Mouse (Mus musculus) hindbrain, postnatal 0 days (tissue): Measurements from ENCODE around the gene Nnat. TPM values are rescaled to one million over a fixed set of nuclear protein-coding genes. Genes with fewer than 3 reads are reported as not detected.

Source experiments
- ATAC-seq: fragments of 200-750 bp; cut with Nextera tagmentation; 2 replicates; pipeline ENCODE4 v1.8.0; 2017; ENCODE audit warnings: mild to moderate bottlenecking, moderate TSS enrichment, moderate library complexity
- DNase-seq: peaks from one replicate; pipeline ENCODE4 v3.0.0-alpha.2; 2015; ENCODE audit warnings: low spot score
- H3K27ac ChIP-seq: fragments of 300-500 bp; sonication (generic); 2 replicates; pipeline ENCODE4 v1.5.1; 2014; ENCODE audit warnings: mild to moderate bottlenecking
- H3K27me3 ChIP-seq: fragments of 300-500 bp; sonication (generic); 2 replicates; pipeline ENCODE4 v1.6.1; 2014; ENCODE audit warnings: low read length, mixed read lengths; ENCODE audit not compliant: insufficient read depth
- H3K36me3 ChIP-seq: fragments of 300-500 bp; sonication (generic); 2 replicates; pipeline ENCODE4 v1.6.1; 2014; ENCODE audit warnings: low read length, mixed read lengths; ENCODE audit not compliant: insufficient read depth
- H3K4me1 ChIP-seq: fragments of 300-500 bp; sonication (generic); 2 replicates; pipeline ENCODE4 v1.6.1; 2014; ENCODE audit warnings: antibody characterized with exemption, low read length, mixed read lengths; ENCODE audit not compliant: insufficient read depth
- H3K4me2 ChIP-seq: fragments of 300-500 bp; sonication (generic); 2 replicates; pipeline ENCODE4 v1.6.1; 2014; ENCODE audit warnings: low read depth, mild to moderate bottlenecking, low read length, moderate library complexity, mixed read lengths
- H3K4me3 ChIP-seq: fragments of 300-500 bp; sonication (generic); 2 replicates; pipeline ENCODE4 v1.5.1; 2014; ENCODE audit warnings: low read length
- H3K9ac ChIP-seq: fragments of 300-500 bp; sonication (generic); replicated peaks from 2 replicates; pipeline ENCODE4 v1.6.1; 2014; ENCODE audit warnings: mild to moderate bottlenecking, low read length, moderate library complexity, mixed read lengths
- H3K9me3 ChIP-seq: fragments of 300-500 bp; sonication (generic); 2 replicates; pipeline ENCODE4 v1.6.1; 2016; ENCODE audit warnings: low read length, mixed read lengths
- CTCF ChIP-seq: IDR thresholded peaks from 2 replicates; pipeline ENCODE4 v1.5.1; 2016; ENCODE audit warnings: antibody characterized with exemption, control low read depth, low read depth
- WGBS: fragments of 180-500 bp; shearing (Covaris S2); extraction: QIAGEN DNeasy Blood & Tissue Kit; methylation state at CpG from one replicate; pipeline ENCODE4 v1.1.7; 2014; 5-methylcytosine and 5-hydroxymethylcytosine counted together
- polyA plus RNA-seq: library from polyadenylated mRNA; unstranded; fragments of >200 nt; fragmentation: Nextera tagmentation; extraction: Ambion mirVana; gene quantifications from 2 replicates; pipeline ENCODE4 v1.2.1, GENCODE M21; 2015
- total RNA-seq: library from RNA; depleted of rRNA; stranded (reverse); fragments of >200 nt; gene quantifications from 2 replicates; pipeline ENCODE4 v1.2.3, GENCODE M21; 2014

Nnat gene
- total and polyA plus RNA-seq, 2 experiments from 2014 or later = 5,840 to 8,203 TPM

GRCm38 (mm10) chr2:157565898-157566259, 6.0 kb downstream of the Nnat start:
- H3K4me2 ChIP-seq = peak overlapping the region; percentile 89
- no peak for DNase-seq
- H3K27me3 ChIP-seq = no peaks in the 10 kb centered on the region
- peak overlapping the region; percentile 96 for H3K27ac ChIP-seq
- no peaks in the 10 kb centered on the region for H3K9me3 ChIP-seq
- peak; percentile 17 for ATAC-seq
- no peak for TF ChIP-seq CTCF
- H3K9ac ChIP-seq = peak overlapping the region; percentile 97
- peak overlapping the region; percentile 98 for H3K4me3 ChIP-seq
- peaks cover 12% of the 10 kb centered on the region for H3K4me1 ChIP-seq
- under 1% methylated on average over 34 of the region's 35 CpGs for WGBS
- H3K36me3 ChIP-seq = peaks cover 7% of the 10 kb centered on the region; the same call in 1 of the 2 replicates

- peak; percentile 90 for DNase-seq
- Histone ChIP-seq H3K4me1 (peaks cover 12% of the 10 kb centered on the region), H3K9me3 (no peaks in the 10 kb centered on the region), H3K36me3 (peaks cover 3% of the 10 kb centered on the region; the same call in 1 of the 2 replicates), H3K27ac (peak overlapping the region; percentile 96), H3K27me3 (no peaks in the 10 kb centered on the region), H3K4me2 (peak overlapping the region; percentile 89), H3K9ac (peak overlapping the region; percentile 97), H3K4me3 (peak overlapping the region; percentile 98)
- ATAC-seq = peak; percentile 89
- TF ChIP-seq CTCF = no peak
- WGBS = under 1% methylated on average over 36 of the region's 36 CpGs
These were observed 6.5 kb downstream of the Nnat start for GRCm38 (mm10) chr2:157566260-157566952.

GRCm38 (mm10) chr2:157567235-157567961, 7.5 kb downstream of the Nnat start:
- TF ChIP-seq CTCF = no peak
- H3K36me3 ChIP-seq = no peaks in the 10 kb centered on the region
- 86% methylated on average over 11 of the region's 11 CpGs for WGBS
- H3K9ac ChIP-seq = peak overlapping the region; percentile 97; the same call in 1 of the 2 replicates
- peak overlapping the region; percentile 96 for H3K27ac ChIP-seq
- no peak for DNase-seq
- H3K4me3 ChIP-seq = peak overlapping the region; percentile 98; the same call in 1 of the 2 replicates
- no peak for ATAC-seq
- peak overlapping the region; percentile 89 for H3K4me2 ChIP-seq
- H3K4me1 ChIP-seq = peaks cover 12% of the 10 kb centered on the region
- no peaks in the 10 kb centered on the region for H3K9me3 ChIP-seq
- no peaks in the 10 kb centered on the region for H3K27me3 ChIP-seq

GRCm38 (mm10) chr2:157568881-157569280, 9.0 kb downstream of the Nnat start:
- H3K9me3 ChIP-seq = no peaks in the 10 kb centered on the region
- peaks cover 12% of the 10 kb centered on the region for H3K4me1 ChIP-seq
- H3K4me3 ChIP-seq = no peak overlapping the region
- WGBS = 26% methylated on average over 2 of the region's 2 CpGs
- DNase-seq (no peak), ATAC-seq (no peak)
- H3K27me3 ChIP-seq = no peaks in the 10 kb centered on the region
- no peak overlapping the region for H3K4me2 ChIP-seq
- no peak overlapping the region for H3K27ac ChIP-seq
- H3K36me3 ChIP-seq = no peaks in the 10 kb centered on the region
- H3K9ac ChIP-seq = no peak overlapping the region
- TF ChIP-seq CTCF = no peak

DNA sequence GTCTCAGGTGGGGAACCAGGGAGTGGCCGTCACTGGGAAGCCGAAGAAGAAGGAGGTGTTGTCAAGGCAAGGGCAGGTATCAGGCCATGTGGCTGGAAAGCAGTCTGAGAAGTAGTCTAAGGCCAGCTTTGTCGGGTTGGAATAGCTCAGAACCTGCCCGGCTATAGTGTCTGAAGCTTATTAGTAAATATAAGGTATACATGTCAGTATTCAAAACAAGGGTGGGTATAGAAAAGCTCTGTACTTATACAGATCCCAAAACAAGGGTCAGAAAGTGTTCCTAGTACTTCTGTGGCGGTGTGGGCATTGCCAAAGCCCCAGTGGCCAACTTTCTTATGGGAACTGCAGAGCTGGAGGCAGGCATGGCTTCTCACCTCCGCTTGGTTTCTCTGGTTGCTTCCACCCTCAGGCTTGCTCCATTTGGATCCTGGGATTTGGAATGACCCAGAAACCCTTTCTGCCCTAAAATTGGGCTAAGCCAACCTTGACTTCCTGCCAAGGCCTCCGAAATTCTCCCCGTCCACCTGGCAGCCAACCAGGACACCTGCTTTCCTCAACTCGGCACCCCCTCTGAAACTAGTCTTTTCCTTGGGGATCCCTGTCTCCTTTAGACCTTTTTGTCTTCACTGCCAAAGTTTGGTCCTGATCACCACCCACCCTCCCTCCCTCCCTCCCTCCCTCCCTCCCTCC, 10.1 kb downstream of the Nnat start:
- H3K9ac ChIP-seq = no peak overlapping the region
- no peak overlapping the region for H3K4me2 ChIP-seq
- no peak overlapping the region for H3K27ac ChIP-seq
- WGBS = 68% methylated on average over 9 of the region's 9 CpGs
- DNase-seq (no peak), ATAC-seq (no peak)
- H3K27me3 ChIP-seq = no peaks in the 10 kb centered on the region
- peaks cover 10% of the 10 kb centered on the region for H3K4me1 ChIP-seq
- TF ChIP-seq CTCF = no peak
- no peaks in the 10 kb centered on the region for H3K36me3 ChIP-seq
- H3K9me3 ChIP-seq = no peaks in the 10 kb centered on the region
- no peak overlapping the region for H3K4me3 ChIP-seq

DNA sequence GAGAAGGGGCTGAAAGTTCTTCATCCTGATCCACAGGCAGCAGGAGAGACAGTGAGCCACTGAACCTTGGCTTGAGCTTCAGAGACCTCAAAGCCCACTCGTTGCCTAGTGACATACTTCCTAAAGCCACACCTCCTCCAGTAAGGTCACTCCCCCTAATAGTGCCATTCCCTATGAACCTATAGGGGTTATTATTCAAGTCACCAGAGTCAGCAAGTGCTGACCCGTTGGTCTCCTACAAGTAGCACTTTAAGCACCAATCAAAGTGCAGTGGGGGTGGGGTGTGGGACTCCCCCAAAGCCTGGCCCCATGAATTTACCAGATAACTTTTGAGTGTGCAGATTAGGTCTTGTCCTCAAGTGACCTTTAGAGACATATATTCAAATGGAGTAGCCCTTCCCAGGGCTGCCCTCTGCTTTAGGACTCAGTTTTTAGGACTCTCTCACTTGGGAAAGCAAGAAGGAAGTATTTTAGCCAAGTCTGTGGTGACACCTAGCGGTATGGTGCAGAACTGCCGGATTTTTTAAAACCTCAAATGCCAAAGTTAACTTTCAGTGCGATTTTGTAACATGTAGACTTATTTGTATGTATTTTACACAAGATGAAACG, 11.4 kb downstream of the Nnat start, which contains the start of gene Blcap:
Blcap (minus strand) TSS at position 51 of the 609 bp plus-strand sequence.
- H3K4me2 ChIP-seq = no peak within 1 kb of the TSS
- ATAC-seq = no peak
- no peak within 1 kb of the TSS for H3K4me3 ChIP-seq
- no peak within 1 kb of the TSS for H3K9ac ChIP-seq
- no peak within 1 kb of the TSS for H3K27ac ChIP-seq
- H3K9me3 ChIP-seq = no peaks in the 10 kb centered on the region
- H3K4me1 ChIP-seq = peaks cover 8% of the 10 kb centered on the region
- TF ChIP-seq CTCF = peak; percentile 89
- no peaks in the 10 kb centered on the region for H3K36me3 ChIP-seq
- peak; percentile 81 for DNase-seq
- H3K27me3 ChIP-seq = no peaks in the 10 kb centered on the region
- 11% methylated on average over 6 of the region's 6 CpGs for WGBS
